Mouse (Mus musculus) adrenal gland, postnatal 25 days (tissue): ENCODE measurements around the gene Zfp961. TPM values are rescaled to one million over a fixed set of nuclear protein-coding genes. Genes with fewer than 3 reads are reported as not detected.
"Not testable (repeated sequence)": the region's sequence is repeated elsewhere in the genome, so short reads cannot be mapped to it uniquely, and the experiment has no call there.

Source experiments
- DNase-seq: peaks from one replicate; pipeline ENCODE4 v3.0.0; 2021; ENCODE audit warnings: mixed read lengths
- total RNA-seq: library from RNA; stranded (reverse); gene quantifications from 2 replicates; pipeline ENCODE4 v1.2.3, GENCODE M21; 2021

Zfp961 gene
- total RNA-seq, 1 experiment from 2014 or later = 30.8 TPM

DNA sequence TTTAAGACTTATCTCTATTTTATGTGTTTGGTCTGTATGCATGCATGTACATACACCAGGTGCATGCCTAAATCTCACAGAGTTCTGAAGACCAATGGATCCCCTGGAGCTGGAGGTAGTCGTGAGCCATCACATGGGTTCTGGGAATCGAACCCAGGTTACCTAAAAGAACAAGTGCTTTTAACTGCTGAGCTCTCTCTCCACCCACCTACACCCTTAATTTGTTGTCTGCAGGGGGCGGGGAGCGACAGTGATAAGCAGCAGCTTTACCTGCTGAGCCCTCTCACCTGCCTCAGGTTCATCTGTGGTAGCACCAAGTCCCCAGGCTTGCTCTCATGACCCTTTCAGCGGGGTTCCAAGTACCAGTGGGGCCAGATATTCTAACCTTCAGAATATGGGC lies 11.0 kb downstream of the Zfp961 start:
- no peak for DNase-seq

- DNase-seq = peak; percentile 34
These were observed 13.2 kb downstream of the Zfp961 start for GRCm38 (mm10) chr8:71964051-71964450.

DNA sequence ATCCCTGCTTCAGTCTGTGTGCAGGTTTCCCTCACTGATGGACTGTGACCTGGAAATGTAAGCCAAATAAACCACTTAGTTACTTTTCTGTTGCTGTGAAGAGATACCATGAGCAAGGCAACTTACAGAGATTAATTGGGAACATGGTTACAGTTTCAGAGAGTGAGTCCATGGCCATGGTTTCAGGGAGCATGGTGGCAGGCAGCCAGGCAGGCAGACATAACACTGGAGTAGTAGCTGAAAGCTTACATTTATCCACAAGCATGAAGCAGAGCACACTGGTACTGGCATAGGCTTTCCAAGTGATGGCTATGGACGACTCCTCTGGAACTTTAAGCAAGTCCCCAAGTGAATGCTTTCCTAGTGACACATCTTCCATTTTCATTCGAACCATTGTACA lies 14.3 kb downstream of the Zfp961 start:
- DNase-seq = peak; percentile 58

DNA sequence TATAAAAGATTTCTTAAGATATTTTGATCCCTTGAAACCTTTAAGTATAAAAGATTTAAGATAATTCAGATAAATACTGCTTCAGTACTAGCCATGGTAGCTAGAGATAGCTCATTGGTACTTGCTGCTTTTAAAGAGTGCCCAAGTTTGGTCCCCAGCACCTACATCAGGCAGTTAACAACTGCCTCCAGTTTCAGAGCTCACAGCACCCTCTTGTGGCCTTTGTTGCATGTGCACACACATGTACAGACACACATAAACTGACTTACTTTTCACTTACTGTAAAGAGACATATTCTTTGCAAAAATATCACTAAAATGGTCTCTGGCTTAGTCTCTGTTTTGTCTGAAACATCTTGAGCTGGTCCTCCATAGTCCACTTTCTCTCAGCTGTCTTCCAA lies 15.6 kb downstream of the Zfp961 start:
- DNase-seq = no peak

- no peak for DNase-seq
These were observed 16.4 kb downstream of the Zfp961 start for GRCm38 (mm10) chr8:71967261-71967660.

GRCm38 (mm10) chr8:71968100-71968499 lies 17.3 kb downstream of the Zfp961 start:
- no peak for DNase-seq

DNA sequence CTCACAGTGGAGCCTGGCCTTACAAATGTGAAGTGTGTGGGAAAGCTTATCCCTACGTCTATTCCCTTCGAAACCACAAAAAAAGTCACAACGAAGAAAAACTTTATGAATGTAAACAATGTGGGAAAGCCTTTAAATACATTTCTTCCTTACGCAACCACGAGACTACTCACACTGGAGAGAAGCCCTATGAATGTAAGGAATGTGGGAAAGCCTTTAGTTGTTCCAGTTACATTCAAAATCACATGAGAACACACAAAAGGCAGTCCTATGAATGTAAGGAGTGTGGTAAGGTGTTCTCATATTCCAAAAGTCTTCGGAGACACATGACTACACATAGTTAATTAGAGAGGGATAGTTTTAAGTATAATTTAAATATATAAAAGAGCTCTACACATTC lies 17.8 kb downstream of the Zfp961 start:
- no peak for DNase-seq

DNA sequence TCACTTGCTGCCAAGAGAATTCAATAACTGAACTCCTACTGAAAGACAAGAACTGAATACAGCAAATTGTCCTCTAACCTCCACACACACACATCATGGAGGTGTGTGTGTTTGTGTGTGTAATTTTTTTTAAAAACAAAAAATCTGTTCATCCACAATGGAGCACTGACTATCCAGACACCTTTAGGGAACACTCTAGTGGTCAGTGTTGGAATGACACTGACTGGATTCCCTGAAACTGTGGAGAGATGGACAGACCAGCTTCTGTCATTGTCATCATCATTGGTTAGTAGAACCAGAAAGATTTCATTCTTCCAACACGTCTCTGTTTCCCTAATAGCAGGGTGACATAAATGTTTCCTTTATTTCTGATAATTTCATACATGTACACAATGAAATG lies 21.1 kb downstream of the Zfp961 start:
- no peak for DNase-seq

DNA sequence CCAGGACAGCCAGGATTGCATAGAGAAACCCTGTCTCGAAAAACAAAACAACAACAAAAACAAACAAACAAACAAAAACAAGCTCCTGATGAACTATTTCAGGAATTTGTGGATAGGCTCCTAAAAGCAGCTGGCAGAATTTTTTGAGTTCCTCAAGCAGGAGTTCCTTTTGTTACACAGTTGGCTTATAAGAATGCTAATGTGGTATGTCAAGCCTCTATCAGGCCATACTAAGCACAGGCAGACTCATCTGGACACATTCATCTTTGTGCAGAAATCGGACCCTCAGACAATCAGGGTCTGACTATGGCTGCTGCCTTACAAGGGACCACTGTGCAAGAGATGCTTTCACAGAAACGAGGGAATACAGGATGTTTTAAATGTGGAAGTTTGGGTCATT lies 23.4 kb downstream of the Zfp961 start:
- no peak for DNase-seq

DNA sequence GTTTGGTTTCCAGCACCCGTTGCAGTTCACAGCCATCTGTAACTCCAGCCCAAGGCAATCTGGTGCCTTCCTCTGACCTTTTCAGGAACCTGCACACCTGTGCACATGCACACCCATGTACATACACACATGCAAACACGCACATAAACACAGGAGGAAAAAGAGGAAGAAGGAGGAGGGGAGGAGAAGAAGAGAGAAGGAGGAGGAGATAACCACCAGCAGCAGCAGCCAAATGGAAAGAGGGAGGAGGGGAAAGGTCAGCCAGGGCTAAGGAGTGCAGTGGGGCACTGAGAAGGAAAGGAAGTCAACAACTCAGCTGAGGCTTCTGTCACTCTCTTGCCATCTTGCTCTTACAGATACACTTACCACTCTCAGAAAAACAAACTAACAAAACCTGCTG lies 30.2 kb downstream of the Zfp961 start:
- no peak for DNase-seq

GRCm38 (mm10) chr8:71981456-71981855 lies 30.6 kb downstream of the Zfp961 start:
- DNase-seq = no peak

GRCm38 (mm10) chr8:71984601-71985000 lies 33.8 kb downstream of the Zfp961 start:
- no peak for DNase-seq

DNA sequence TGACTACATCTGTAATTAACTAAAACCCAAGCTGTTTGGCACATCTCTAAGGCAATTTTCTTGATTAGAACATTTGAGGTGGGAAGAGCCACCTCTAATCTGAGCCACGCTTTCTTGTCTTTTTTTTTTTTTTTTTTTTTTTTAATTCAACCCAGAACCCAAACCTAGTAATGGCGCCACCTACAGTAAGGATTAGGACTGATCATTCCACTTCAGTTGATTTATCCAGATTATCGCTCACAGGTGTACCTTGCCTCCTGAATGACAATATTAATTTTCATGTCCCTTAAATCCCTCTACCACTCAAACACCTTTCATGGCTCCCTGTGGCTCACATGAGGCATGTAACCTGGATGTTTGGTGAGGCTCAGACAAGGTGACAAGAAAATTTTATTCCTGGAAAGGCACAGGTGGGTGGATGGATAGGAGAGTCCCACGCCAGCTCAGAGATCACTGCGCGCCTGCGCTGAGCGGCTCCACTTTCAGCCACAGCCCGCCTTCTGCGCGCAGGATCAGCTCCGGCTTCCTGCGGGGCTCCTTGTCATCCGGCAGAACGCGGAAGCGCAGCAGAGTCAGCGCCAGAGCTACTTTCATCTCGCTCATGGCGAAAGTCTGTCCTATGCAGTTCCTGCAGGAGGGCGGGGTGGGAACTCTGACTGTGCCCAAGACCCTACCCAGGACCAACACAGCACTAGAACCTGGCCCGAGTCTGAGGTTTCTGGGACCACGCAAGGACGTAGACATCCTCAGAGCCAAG lies 37.5 kb downstream of the Zfp961 start:
- peak; percentile 66 for DNase-seq

GRCm38 (mm10) chr8:71988867-71989599 lies 38.2 kb downstream of the Zfp961 start:
- DNase-seq = no peak

DNA sequence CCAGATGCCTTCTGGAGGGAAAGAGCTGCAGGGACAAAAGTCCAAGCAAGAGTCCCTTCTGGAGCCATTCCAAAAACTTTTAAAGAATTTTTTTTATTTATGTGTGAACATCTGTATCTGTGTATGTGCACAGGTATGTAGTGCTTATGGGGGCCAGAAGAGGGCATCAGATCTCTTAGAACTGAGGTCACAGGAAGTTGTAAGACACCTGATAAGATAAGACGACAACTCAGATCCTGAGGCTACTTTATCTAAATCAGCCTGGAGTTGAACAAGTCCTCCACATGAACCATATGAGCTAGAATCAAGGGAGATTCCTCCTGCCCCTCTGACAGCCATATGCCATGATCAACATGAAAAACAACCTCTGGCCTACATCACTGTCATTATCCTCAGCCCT lies 48.6 kb downstream of the Zfp961 start:
- DNase-seq = no peak

DNA sequence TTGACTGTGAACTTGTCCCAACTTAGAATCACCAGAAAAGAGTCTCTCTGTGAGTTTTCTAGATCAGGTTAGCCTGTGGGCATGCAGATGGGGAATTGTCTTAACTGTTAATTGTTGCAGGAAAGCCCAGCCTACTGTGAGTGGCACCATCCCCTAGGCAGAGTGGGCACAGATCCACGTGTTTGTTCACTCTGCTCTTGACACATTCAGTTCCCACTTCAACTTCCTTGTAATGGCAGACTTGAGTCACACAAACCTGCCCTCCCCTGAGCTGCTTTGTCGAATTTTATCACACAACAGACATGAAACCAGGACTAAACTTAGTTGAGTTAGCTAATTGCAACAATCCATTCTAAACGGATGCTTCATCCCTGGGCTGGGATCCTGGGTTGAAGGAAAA lies 49.4 kb downstream of the Zfp961 start:
- DNase-seq = no peak

DNA sequence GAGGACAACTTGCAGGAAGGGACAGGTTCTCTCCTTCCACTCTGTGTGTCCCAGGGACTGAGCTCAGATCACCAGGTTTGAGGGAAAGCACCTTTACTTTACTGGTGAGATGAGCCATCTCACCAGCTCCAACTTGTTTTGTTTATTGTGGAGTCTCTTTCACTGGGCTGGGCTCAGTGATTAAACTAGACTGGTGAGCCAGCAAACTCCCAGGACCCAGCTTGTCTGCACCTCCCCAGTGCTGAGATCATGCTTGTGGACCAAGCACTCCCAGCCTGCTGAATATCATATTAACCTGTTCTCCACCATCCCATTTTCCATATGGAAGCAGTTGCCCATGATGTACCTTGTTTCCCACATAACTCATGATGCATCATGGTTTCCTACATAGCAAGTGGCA lies 52.1 kb downstream of the Zfp961 start:
- no peak for DNase-seq

GRCm38 (mm10) chr8:72005912-72006311 lies 55.1 kb downstream of the Zfp961 start:
- no peak for DNase-seq

GRCm38 (mm10) chr8:72006763-72007162 lies 55.9 kb downstream of the Zfp961 start:
- DNase-seq = no peak

GRCm38 (mm10) chr8:72008134-72008641 lies 57.4 kb downstream of the Zfp961 start:
- DNase-seq = no peak

DNA sequence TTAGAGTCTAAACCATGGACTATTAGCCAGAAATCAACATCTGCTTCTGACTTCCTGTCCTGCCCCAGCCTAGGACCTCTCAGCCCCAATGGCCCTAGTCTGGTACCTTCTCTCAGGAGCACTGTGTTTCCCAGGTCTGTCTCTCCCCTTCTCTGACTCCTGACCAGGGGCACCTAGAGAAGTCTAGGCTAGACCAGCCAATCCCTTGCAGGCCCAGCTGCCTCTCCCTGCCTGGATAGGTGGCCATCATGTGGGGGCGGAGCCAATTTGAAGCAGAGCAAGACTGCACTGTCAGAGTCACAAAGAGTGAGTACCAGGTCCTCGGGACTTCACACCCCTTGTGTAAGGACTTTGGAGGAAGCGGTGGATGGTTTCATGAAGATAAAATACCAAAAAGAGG lies 58.6 kb downstream of the Zfp961 start, which contains the start of gene Cyp4f18:
Cyp4f18 (minus strand) TSS at position 154 of the 400 bp plus-strand sequence.
- no peak for DNase-seq

GRCm38 (mm10) chr8:72013506-72014228 lies 62.8 kb downstream of the Zfp961 start:
- not testable (repeated sequence) for DNase-seq

DNA sequence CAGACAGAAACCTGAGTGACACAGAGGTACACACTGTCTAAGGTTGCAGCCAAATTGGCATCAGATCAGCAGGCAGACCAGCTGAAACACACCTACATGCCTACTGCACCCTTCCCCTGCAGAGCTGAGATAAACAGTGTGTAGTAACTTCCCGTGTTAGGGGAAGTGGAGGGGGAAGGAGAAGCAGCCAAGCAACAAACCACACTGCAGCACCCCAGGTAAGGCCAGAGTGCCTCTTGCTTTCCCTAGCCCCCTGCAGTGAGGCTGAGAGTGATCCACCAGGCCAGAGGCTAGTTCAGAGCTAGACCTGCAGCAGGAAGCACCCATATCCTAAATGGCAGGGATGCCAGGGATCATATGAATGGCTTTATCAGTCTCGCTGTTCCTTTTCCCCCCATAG lies 66.5 kb downstream of the Zfp961 start:
- not testable (repeated sequence) for DNase-seq
